Mouse (Mus musculus): ENCODE measurements around the gene Nat8l. TPM values are rescaled to one million over a fixed set of nuclear protein-coding genes. Genes with fewer than 3 reads are reported as not detected.
A peak's percentile ranks its signal among the peaks of the same experiment; 100 is the strongest.
"Not testable (repeated sequence)": the region's sequence is repeated elsewhere in the genome, so short reads cannot be mapped to it uniquely, and the experiment has no call there.

Nat8l gene
- 0.08 and 0.14 TPM in 2 replicates for polyA plus RNA-seq (2015; fragmentation: Nextera tagmentation; extraction: Ambion mirVana)

GRCm38 (mm10) chr5:33995843-33996693 is at the start of gene Nat8l:
TSS of gene Nat8l (plus strand) at chr5:33995984.
- ATAC-seq (peak; percentile 51), DNase-seq (peak; percentile 52)
- Histone ChIP-seq H3K9me3 (ENCODE audit: low read length) (no peaks in the 10 kb centered on the region), H3K4me1 (ENCODE audit: insufficient read depth) (peaks cover 17% of the 10 kb centered on the region; the same call in 1 of the 2 replicates), H3K4me2 (ENCODE audit: low read depth, low read length) (peak within 1 kb of the TSS; percentile 70), H3K36me3 (replicated peaks; ENCODE audit: insufficient read depth, low read length) (no peaks in the 10 kb centered on the region), H3K27me3 (ENCODE audit: insufficient read depth, low read length) (peaks cover 53% of the 10 kb centered on the region), H3K27ac (ENCODE audit: low read depth) (0 out of 2 replicates have a peak within 1 kb of the TSS, but pooled peaks have one; percentile 0), H3K4me3 (ENCODE audit: low read depth, low read length) (peak within 1 kb of the TSS; percentile 56), H3K9ac (replicated peaks) (peak within 1 kb of the TSS; percentile 38; the same call in 1 of the 2 replicates)
- WGBS (ENCODE audit: insufficient replicate concordance), result under 1% methylated on average over 79 of the region's 90 CpGs
- TF ChIP-seq CTCF (IDR thresholded peaks at IDR 0.05; ENCODE audit: low read depth) (no peak), EP300 (IDR thresholded peaks at IDR 0.05; ENCODE audit: low read depth) (no peak)

- 86% methylated on average over 16 of the region's 16 CpGs for WGBS (ENCODE audit: insufficient replicate concordance)
- H3K4me1 ChIP-seq (ENCODE audit: insufficient read depth); H3K4me3 ChIP-seq (ENCODE audit: low read depth, low read length); H3K27me3 ChIP-seq (ENCODE audit: insufficient read depth, low read length); H3K36me3 ChIP-seq (replicated peaks; ENCODE audit: insufficient read depth, low read length); H3K4me2 ChIP-seq (ENCODE audit: low read depth, low read length); H3K27ac ChIP-seq (ENCODE audit: low read depth); H3K9me3 ChIP-seq (ENCODE audit: low read length); ATAC-seq; DNase-seq; H3K9ac ChIP-seq (replicated peaks): not testable (repeated sequence)
- peak; percentile 48 for TF ChIP-seq CTCF (IDR thresholded peaks at IDR 0.05; ENCODE audit: low read depth)
Observed at GRCm38 (mm10) chr5:33947035-33947434, 48.7 kb upstream of the Nat8l start.

GRCm38 (mm10) chr5:33948314-33948713 is 47.5 kb upstream of the Nat8l start:
- H3K4me1 ChIP-seq (ENCODE audit: insufficient read depth), result no peaks in the 10 kb centered on the region
- DNase-seq, result no peak
- H3K9ac ChIP-seq (replicated peaks), result no peak overlapping the region
- no peaks in the 10 kb centered on the region for H3K27me3 ChIP-seq (ENCODE audit: insufficient read depth, low read length)
- ATAC-seq, result no peak
- H3K4me3 ChIP-seq (ENCODE audit: low read depth, low read length), result no peak overlapping the region
- no peak overlapping the region for H3K27ac ChIP-seq (ENCODE audit: low read depth)
- WGBS (ENCODE audit: insufficient replicate concordance), result 87% methylated on average over 4 of the region's 4 CpGs
- H3K4me2 ChIP-seq (ENCODE audit: low read depth, low read length), result no peak overlapping the region
- TF ChIP-seq CTCF (IDR thresholded peaks at IDR 0.05; ENCODE audit: low read depth) (no peak), EP300 (IDR thresholded peaks at IDR 0.05; ENCODE audit: low read depth) (no peak)
- H3K36me3 ChIP-seq (replicated peaks; ENCODE audit: insufficient read depth, low read length), result no peaks in the 10 kb centered on the region
- H3K9me3 ChIP-seq (ENCODE audit: low read length), result 0 out of 2 replicates have a peak, but pooled peaks cover 5% of the 10 kb centered on the region

- Histone ChIP-seq H3K4me2 (ENCODE audit: low read depth, low read length) (no peak overlapping the region), H3K27ac (ENCODE audit: low read depth) (no peak overlapping the region), H3K36me3 (replicated peaks; ENCODE audit: insufficient read depth, low read length) (no peaks in the 10 kb centered on the region), H3K4me1 (ENCODE audit: insufficient read depth) (no peaks in the 10 kb centered on the region), H3K9ac (replicated peaks) (no peak overlapping the region), H3K9me3 (ENCODE audit: low read length) (peaks cover 7% of the 10 kb centered on the region), H3K27me3 (ENCODE audit: insufficient read depth, low read length) (no peaks in the 10 kb centered on the region), H3K4me3 (ENCODE audit: low read depth, low read length) (no peak overlapping the region)
- ATAC-seq, result no peak
- no peak for DNase-seq
- TF ChIP-seq CTCF (IDR thresholded peaks at IDR 0.05; ENCODE audit: low read depth), result no peak
- TF ChIP-seq EP300 (IDR thresholded peaks at IDR 0.05; ENCODE audit: low read depth), result no peak
- WGBS (ENCODE audit: insufficient replicate concordance), result 88% methylated on average over 16 of the region's 17 CpGs
Observed at GRCm38 (mm10) chr5:33953471-33954185, 42.2 kb upstream of the Nat8l start.

GRCm38 (mm10) chr5:33954354-33954753 is 41.4 kb upstream of the Nat8l start:
- Histone ChIP-seq H3K9ac (replicated peaks) (no peak overlapping the region), H3K4me3 (ENCODE audit: low read depth, low read length) (no peak overlapping the region), H3K27ac (ENCODE audit: low read depth) (no peak overlapping the region), H3K4me1 (ENCODE audit: insufficient read depth) (no peaks in the 10 kb centered on the region), H3K4me2 (ENCODE audit: low read depth, low read length) (no peak overlapping the region), H3K36me3 (replicated peaks; ENCODE audit: insufficient read depth, low read length) (no peaks in the 10 kb centered on the region), H3K27me3 (ENCODE audit: insufficient read depth, low read length) (no peaks in the 10 kb centered on the region), H3K9me3 (ENCODE audit: low read length) (peaks cover 7% of the 10 kb centered on the region)
- WGBS (ENCODE audit: insufficient replicate concordance), result 34% methylated on average over 10 of the region's 10 CpGs
- ATAC-seq (peak; percentile 19; the same call in 1 of the 2 replicates), DNase-seq (peak; percentile 79)
- TF ChIP-seq EP300 (IDR thresholded peaks at IDR 0.05; ENCODE audit: low read depth) (no peak), CTCF (IDR thresholded peaks at IDR 0.05; ENCODE audit: low read depth) (peak; percentile 93)

GRCm38 (mm10) chr5:33955868-33956267 is 39.9 kb upstream of the Nat8l start:
- H3K4me2 ChIP-seq (ENCODE audit: low read depth, low read length), result no peak overlapping the region
- no peak overlapping the region for H3K9ac ChIP-seq (replicated peaks)
- TF ChIP-seq CTCF (IDR thresholded peaks at IDR 0.05; ENCODE audit: low read depth), result no peak
- no peak for TF ChIP-seq EP300 (IDR thresholded peaks at IDR 0.05; ENCODE audit: low read depth)
- DNase-seq, result no peak
- no peaks in the 10 kb centered on the region for H3K4me1 ChIP-seq (ENCODE audit: insufficient read depth)
- H3K27ac ChIP-seq (ENCODE audit: low read depth), result no peak overlapping the region
- peaks cover 7% of the 10 kb centered on the region for H3K9me3 ChIP-seq (ENCODE audit: low read length)
- no peak overlapping the region for H3K4me3 ChIP-seq (ENCODE audit: low read depth, low read length)
- 88% methylated on average over 4 of the region's 4 CpGs for WGBS (ENCODE audit: insufficient replicate concordance)
- H3K27me3 ChIP-seq (ENCODE audit: insufficient read depth, low read length), result no peaks in the 10 kb centered on the region
- no peak for ATAC-seq
- no peaks in the 10 kb centered on the region for H3K36me3 ChIP-seq (replicated peaks; ENCODE audit: insufficient read depth, low read length)

Measured in liver, postnatal 0 days (tissue).